ENCODE assay signal across 8 mouse cellular contexts in the genomic region with DNA sequence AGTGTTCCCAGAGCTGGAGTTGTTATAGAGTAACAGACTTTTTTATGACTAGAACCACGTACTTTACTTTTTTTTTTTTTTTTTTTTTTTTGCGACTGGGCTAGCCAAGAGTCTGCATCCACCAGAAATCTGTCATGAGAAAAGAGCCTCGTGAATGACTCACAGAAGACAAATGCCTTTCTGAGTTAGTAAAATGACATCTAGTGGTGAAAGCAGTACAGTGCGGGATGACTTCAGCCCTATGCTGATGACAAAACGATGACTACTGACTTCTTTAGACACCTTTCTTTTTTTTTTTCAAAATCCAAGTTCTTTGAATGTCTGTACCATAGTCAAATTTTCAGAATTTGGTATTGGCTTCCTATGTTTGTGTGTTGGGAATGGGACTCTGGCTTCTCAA. TPM values are rescaled to one million over a fixed set of nuclear protein-coding genes. Genes with fewer than 3 reads are reported as not detected.
DNase-seq lines count a peak whose midpoint lies in the region; ATAC-seq and TF ChIP-seq lines count a peak whose summit lies in the region.

No protein-coding gene starts in this region.

- DNase-seq in urinary bladder, postnatal 14 days (ENCODE audit: low spot score) = peak; percentile 48
- no peak for DNase-seq in urinary bladder, postnatal 25 days (ENCODE audit: low spot score)
- DNase-seq in cerebellum, postnatal 10 days = peak; percentile 65 to 73
- DNase-seq in frontal cortex, postnatal 36 days (ENCODE audit: low spot score in 2 of 2) = peak; percentile 28 to 75
- no peak for DNase-seq in limb, embryonic 10.5 days (ENCODE audit: low spot score)
- peak; percentile 33 for DNase-seq in stomach, postnatal 0 days (ENCODE audit: low spot score)

- H3K9ac ChIP-seq in intestine, embryonic 16.5 days (ENCODE audit: low read depth, low read length) = peak overlapping the region; percentile 79
- H3K9ac ChIP-seq in midbrain, embryonic 12.5 days (replicated peaks) = peak overlapping the region; percentile 69
- H3K9ac ChIP-seq in stomach, postnatal 0 days (ENCODE audit: low read length) = peak overlapping the region; percentile 78

- 5% methylated on average over 5 of the region's 5 CpGs for WGBS in intestine, embryonic 16.5 days
- 20% methylated on average over 5 of the region's 5 CpGs for WGBS in limb, embryonic 10.5 days
- WGBS in midbrain, embryonic 12.5 days = 11% methylated on average over 5 of the region's 5 CpGs
- 0% methylated on average over 5 of the region's 5 CpGs for WGBS in stomach, postnatal 0 days

- H3K27me3 ChIP-seq in intestine, embryonic 16.5 days (replicated peaks; ENCODE audit: control insufficient read depth, insufficient read depth, low read length) = no peaks in the 10 kb centered on the region
- H3K27me3 ChIP-seq in limb, embryonic 10.5 days (ENCODE audit: low read depth, poor library complexity, severe bottlenecking) = no peaks in the 10 kb centered on the region
- H3K27me3 ChIP-seq in midbrain, embryonic 12.5 days = no peaks in the 10 kb centered on the region
- no peaks in the 10 kb centered on the region for H3K27me3 ChIP-seq in stomach, postnatal 0 days (ENCODE audit: control insufficient read depth, insufficient read depth, low read length)

- peak overlapping the region; percentile 72 for H3K4me3 ChIP-seq in intestine, embryonic 16.5 days (ENCODE audit: low read length)
- peak overlapping the region; percentile 72 for H3K4me3 ChIP-seq in limb, embryonic 10.5 days
- peak overlapping the region; percentile 65 for H3K4me3 ChIP-seq in midbrain, embryonic 12.5 days
- peak overlapping the region; percentile 72 for H3K4me3 ChIP-seq in stomach, postnatal 0 days (ENCODE audit: low read depth, low read length)

- TF ChIP-seq CTCF in stomach, postnatal 0 days (IDR thresholded peaks at IDR 0.05; ENCODE audit: low read depth) = peak; percentile 68

- peak; percentile 72 for ATAC-seq in intestine, embryonic 16.5 days
- peak; percentile 61 for ATAC-seq in midbrain, embryonic 12.5 days (ENCODE audit: low FRiP score, low read depth)
- ATAC-seq in stomach, postnatal 0 days (ENCODE audit: low FRiP score, low TSS enrichment) = peak; percentile 77

- peaks cover 6% of the 10 kb centered on the region; the same call in 1 of the 2 replicates for H3K4me1 ChIP-seq in intestine, embryonic 16.5 days (ENCODE audit: control insufficient read depth, insufficient read depth, low read length)
- peaks cover 8% of the 10 kb centered on the region; the same call in 1 of the 2 replicates for H3K4me1 ChIP-seq in limb, embryonic 10.5 days
- peaks cover 11% of the 10 kb centered on the region for H3K4me1 ChIP-seq in midbrain, embryonic 12.5 days
- H3K4me1 ChIP-seq in stomach, postnatal 0 days (replicated peaks; ENCODE audit: control insufficient read depth, insufficient read depth) = no peaks in the 10 kb centered on the region

- no peaks in the 10 kb centered on the region for H3K36me3 ChIP-seq in intestine, embryonic 16.5 days (ENCODE audit: control insufficient read depth, insufficient read depth, low read length)
- 0 out of 2 replicates have a peak, but pooled peaks cover 8% of the 10 kb centered on the region for H3K36me3 ChIP-seq in limb, embryonic 10.5 days
- H3K36me3 ChIP-seq in midbrain, embryonic 12.5 days = no peaks in the 10 kb centered on the region
- H3K36me3 ChIP-seq in stomach, postnatal 0 days (ENCODE audit: control insufficient read depth, insufficient read depth, low read length) = no peaks in the 10 kb centered on the region

- no peak for TF ChIP-seq EP300 in stomach, postnatal 0 days (optimal IDR thresholded peaks at IDR 0.05)

- H3K4me2 ChIP-seq in intestine, embryonic 16.5 days (ENCODE audit: low read depth, low read length) = peak overlapping the region; percentile 79
- H3K4me2 ChIP-seq in midbrain, embryonic 12.5 days (replicated peaks) = peak overlapping the region; percentile 68
- H3K4me2 ChIP-seq in stomach, postnatal 0 days (replicated peaks; ENCODE audit: low read depth) = peak overlapping the region; percentile 72

- peak overlapping the region; percentile 97 for H3K27ac ChIP-seq in intestine, embryonic 16.5 days (ENCODE audit: low read length)
- H3K27ac ChIP-seq in limb, embryonic 10.5 days = peak overlapping the region; percentile 94
- H3K27ac ChIP-seq in midbrain, embryonic 12.5 days (replicated peaks) = peak overlapping the region; percentile 89
- peak overlapping the region; percentile 96 for H3K27ac ChIP-seq in stomach, postnatal 0 days (replicated peaks)

- no peaks in the 10 kb centered on the region for H3K9me3 ChIP-seq in intestine, embryonic 16.5 days (ENCODE audit: control insufficient read depth, low read length)
- H3K9me3 ChIP-seq in limb, embryonic 10.5 days (replicated peaks) = no peaks in the 10 kb centered on the region
- no peaks in the 10 kb centered on the region for H3K9me3 ChIP-seq in midbrain, embryonic 12.5 days
- H3K9me3 ChIP-seq in stomach, postnatal 0 days (ENCODE audit: control insufficient read depth, low read length) = no peaks in the 10 kb centered on the region

RNA-seq across cellular contexts. Expression of gene Zfp948, which starts 0.6 kb away (rescaled TPM):
- 17.7 and 18.2 TPM in 2 replicates for polyA plus RNA-seq in intestine, embryonic 16.5 days (2015; fragmentation: Nextera tagmentation; extraction: Ambion mirVana)
- polyA plus RNA-seq in limb, embryonic 10.5 days (2016; fragmentation: Nextera tagmentation; extraction: Ambion mirVana) = 13.0 and 13.5 TPM in 2 replicates
- polyA plus RNA-seq in midbrain, embryonic 12.5 days (2016; fragmentation: Nextera tagmentation; extraction: Ambion mirVana) = 13.2 and 14.1 TPM in 2 replicates
- polyA plus RNA-seq in stomach, postnatal 0 days (2015; fragmentation: Nextera tagmentation; extraction: Ambion mirVana) = 10.4 and 11.1 TPM in 2 replicates

RNA-seq across cellular contexts. Expression of gene Zfp52, which starts 30.9 kb away (rescaled TPM):
- polyA plus RNA-seq in intestine, embryonic 16.5 days (2015; fragmentation: Nextera tagmentation; extraction: Ambion mirVana) = 3.1 and 3.4 TPM in 2 replicates
- 2.0 and 2.6 TPM in 2 replicates for polyA plus RNA-seq in limb, embryonic 10.5 days (2016; fragmentation: Nextera tagmentation; extraction: Ambion mirVana)
- 2.0 TPM in 2 replicates for polyA plus RNA-seq in midbrain, embryonic 12.5 days (2016; fragmentation: Nextera tagmentation; extraction: Ambion mirVana)
- 3.5 and 3.6 TPM in 2 replicates for polyA plus RNA-seq in stomach, postnatal 0 days (2015; fragmentation: Nextera tagmentation; extraction: Ambion mirVana)

Comparison
In these comparisons a context has a peak if more than half of its experiments do, and no peak if none do; other contexts are left out.
1. DNase-seq: peak in urinary bladder, postnatal 14 days (single experiment), cerebellum, postnatal 10 days (2 of 2), frontal cortex, postnatal 36 days (2 of 2) and stomach, postnatal 0 days (single experiment); none in urinary bladder, postnatal 25 days (single experiment) and limb, embryonic 10.5 days (single experiment).
2. Peak in every context shown above with its lines, with median percentiles within 50 percentile points of each other: ATAC-seq, H3K27ac ChIP-seq, H3K4me2 ChIP-seq, H3K4me3 ChIP-seq and H3K9ac ChIP-seq.